Mouse (Mus musculus): ENCODE data around the gene Smc1b. TPM values are rescaled to one million over a fixed set of nuclear protein-coding genes. Genes with fewer than 3 reads are reported as not detected.

The Smc1b gene
- polyA plus RNA-seq, 1 experiment from 2014 or later = 0.16 TPM

DNA sequence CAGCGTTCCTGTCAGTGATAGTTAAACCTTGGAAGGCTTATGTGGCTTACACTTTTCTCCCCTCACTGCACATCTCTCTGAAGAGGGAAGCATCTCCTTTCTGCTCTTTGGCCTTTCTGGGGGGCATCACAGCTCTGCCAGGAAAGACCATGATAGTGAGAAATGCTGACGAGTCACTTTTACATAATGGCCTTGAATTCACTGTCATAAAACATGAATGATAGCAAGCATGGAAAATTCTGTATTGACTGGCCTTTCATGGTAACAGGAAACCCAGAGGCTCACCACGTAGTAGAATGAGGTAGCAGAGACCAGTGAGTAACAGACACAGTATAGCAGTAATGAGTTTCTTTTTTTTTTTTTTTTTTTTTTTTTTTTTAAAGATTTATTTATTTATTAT, 77.7 kb downstream of the Smc1b start:
- Histone ChIP-seq H3K9ac (ENCODE audit: low read length) (no peak overlapping the region), H3K36me3 (ENCODE audit: control insufficient read depth, insufficient read depth, low read length) (peaks cover 27% of the 10 kb centered on the region), H3K4me2 (ENCODE audit: low read depth, low read length) (no peak overlapping the region), H3K27me3 (ENCODE audit: control insufficient read depth, insufficient read depth, low read depth, low read length) (no peaks in the 10 kb centered on the region), H3K27ac (ENCODE audit: low read length) (no peak overlapping the region), H3K4me1 (replicated peaks; ENCODE audit: control insufficient read depth, insufficient read depth, low read length) (no peaks in the 10 kb centered on the region), H3K9me3 (ENCODE audit: control insufficient read depth, low read length) (no peaks in the 10 kb centered on the region), H3K4me3 (ENCODE audit: low read length) (no peak overlapping the region)
- 95% methylated on average over 3 of the region's 3 CpGs for WGBS
- no peak for ATAC-seq (ENCODE audit: low read depth)

DNA sequence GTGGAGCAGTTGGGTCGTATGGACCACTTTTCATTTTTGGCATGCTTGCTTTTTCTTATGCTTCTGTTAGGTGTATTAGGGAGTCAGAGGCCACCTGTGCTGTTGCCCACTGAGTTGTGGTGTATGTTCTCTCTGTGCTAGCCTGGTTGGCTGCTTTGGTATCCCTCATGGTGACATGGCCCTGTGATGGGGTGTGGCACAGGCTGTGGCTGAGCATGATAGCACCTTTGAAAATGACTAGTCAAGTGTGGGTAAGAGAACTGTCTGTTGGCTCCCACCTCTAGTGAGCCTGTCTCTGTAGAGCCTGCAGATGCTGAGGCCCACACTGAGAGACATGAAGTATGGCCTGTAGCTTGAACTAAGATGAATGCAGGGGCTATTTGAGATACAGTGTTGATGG, 82.0 kb downstream of the Smc1b start:
- ATAC-seq (ENCODE audit: low read depth) = no peak
- Histone ChIP-seq H3K36me3 (ENCODE audit: control insufficient read depth, insufficient read depth, low read length) (peaks cover 43% of the 10 kb centered on the region), H3K9ac (ENCODE audit: low read length) (no peak overlapping the region), H3K4me1 (replicated peaks; ENCODE audit: control insufficient read depth, insufficient read depth, low read length) (no peaks in the 10 kb centered on the region), H3K4me3 (ENCODE audit: low read length) (no peak overlapping the region), H3K27ac (ENCODE audit: low read length) (no peak overlapping the region), H3K27me3 (ENCODE audit: control insufficient read depth, insufficient read depth, low read depth, low read length) (no peaks in the 10 kb centered on the region), H3K9me3 (ENCODE audit: control insufficient read depth, low read length) (no peaks in the 10 kb centered on the region), H3K4me2 (ENCODE audit: low read depth, low read length) (no peak overlapping the region)
- 83% methylated on average over 1 of the region's 1 CpGs for WGBS

DNA sequence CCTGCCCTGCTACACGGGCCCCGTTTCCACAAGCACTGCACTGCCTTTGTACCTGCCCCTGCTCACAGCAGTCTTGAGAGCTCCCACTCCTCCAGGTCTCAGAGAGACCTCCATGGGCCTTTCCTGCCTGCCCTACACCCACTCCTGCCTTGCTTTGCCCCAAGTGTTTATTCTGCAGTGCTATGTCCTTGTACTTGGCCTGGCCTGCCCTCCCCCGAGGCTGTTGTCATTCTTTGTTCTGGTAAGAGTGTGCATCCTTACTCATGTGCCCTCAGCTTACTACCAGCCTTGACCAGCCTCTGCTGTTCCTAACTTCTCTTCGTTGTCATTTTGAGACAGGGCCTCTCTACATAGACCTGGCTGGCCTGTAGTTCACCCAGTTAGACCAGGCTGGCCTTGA, 83.9 kb downstream of the Smc1b start:
- Histone ChIP-seq H3K9ac (ENCODE audit: low read length) (no peak overlapping the region), H3K27ac (ENCODE audit: low read length) (no peak overlapping the region), H3K4me3 (ENCODE audit: low read length) (no peak overlapping the region), H3K4me2 (ENCODE audit: low read depth, low read length) (no peak overlapping the region), H3K36me3 (ENCODE audit: control insufficient read depth, insufficient read depth, low read length) (peaks cover 34% of the 10 kb centered on the region), H3K27me3 (ENCODE audit: control insufficient read depth, insufficient read depth, low read depth, low read length) (no peaks in the 10 kb centered on the region), H3K4me1 (replicated peaks; ENCODE audit: control insufficient read depth, insufficient read depth, low read length) (peaks cover 5% of the 10 kb centered on the region), H3K9me3 (ENCODE audit: control insufficient read depth, low read length) (no peaks in the 10 kb centered on the region)
- ATAC-seq (ENCODE audit: low read depth) = no peak
- 69% methylated on average over 4 of the region's 4 CpGs for WGBS

DNA sequence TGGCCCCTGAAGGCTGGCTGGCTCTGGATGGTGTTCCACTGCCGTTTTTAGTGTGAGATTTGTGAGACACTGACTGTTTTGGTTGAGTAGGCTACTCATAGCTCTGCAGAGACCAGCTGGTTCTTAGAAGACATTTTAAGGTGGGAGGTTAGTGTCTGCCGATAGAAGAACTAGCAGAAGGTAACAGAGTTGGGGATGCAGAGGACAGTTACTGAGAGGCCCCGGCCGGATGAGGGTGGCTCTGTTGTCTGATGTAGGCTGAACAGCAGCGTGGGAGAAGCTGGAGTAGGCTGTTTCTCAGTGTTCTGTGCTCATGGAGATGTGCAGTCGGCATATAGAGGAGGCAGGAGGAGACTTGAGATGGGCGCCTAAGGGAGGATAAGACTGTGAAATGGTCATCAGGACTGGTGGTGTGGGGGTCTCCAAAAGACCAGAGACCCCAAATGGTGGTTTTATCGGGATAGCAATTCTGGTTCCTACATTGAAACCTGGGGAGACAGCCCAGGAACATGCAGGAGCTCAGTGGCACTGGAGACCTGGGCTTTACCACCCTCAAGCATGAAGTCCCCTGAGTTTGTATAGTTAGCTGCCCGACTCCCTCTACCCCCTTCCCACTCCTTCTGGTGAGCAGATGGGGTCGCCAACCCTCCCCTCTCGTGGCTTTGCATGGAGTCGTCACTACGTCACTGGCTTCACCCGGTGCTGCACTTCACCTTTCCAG, 85.4 kb downstream of the Smc1b start:
- Histone ChIP-seq H3K36me3 (ENCODE audit: control insufficient read depth, insufficient read depth, low read length) (peaks cover 25% of the 10 kb centered on the region), H3K4me1 (replicated peaks; ENCODE audit: control insufficient read depth, insufficient read depth, low read length) (peaks cover 17% of the 10 kb centered on the region), H3K9ac (ENCODE audit: low read length) (no peak overlapping the region), H3K4me2 (ENCODE audit: low read depth, low read length) (no peak overlapping the region), H3K27me3 (ENCODE audit: control insufficient read depth, insufficient read depth, low read depth, low read length) (no peaks in the 10 kb centered on the region), H3K4me3 (ENCODE audit: low read length) (no peak overlapping the region), H3K27ac (ENCODE audit: low read length) (no peak overlapping the region), H3K9me3 (ENCODE audit: control insufficient read depth, low read length) (no peaks in the 10 kb centered on the region)
- no peak for ATAC-seq (ENCODE audit: low read depth)
- WGBS = 87% methylated on average over 14 of the region's 14 CpGs

DNA sequence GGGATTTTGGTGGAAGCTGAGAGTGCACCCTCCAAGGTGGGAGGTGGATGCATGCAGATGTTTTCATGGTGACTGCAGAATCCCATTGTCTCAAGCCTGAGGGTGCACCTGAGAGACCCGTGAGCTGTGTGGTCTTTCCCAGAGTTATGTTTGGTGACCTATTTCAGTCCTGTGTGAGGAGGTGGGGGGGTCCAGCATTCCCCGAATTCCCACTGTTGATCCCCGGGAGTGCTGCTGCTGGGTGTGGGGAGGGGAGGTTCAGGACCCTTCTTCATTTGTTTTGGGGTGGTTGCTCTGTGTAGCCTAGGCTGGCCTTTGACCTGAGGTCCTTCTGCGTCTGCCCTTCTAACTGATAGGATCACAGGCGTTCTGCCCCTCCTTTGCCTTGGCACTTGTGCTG, 88.0 kb downstream of the Smc1b start:
- no peak overlapping the region; the same call in 1 of the 2 replicates for H3K9ac ChIP-seq (ENCODE audit: low read length)
- ATAC-seq (ENCODE audit: low read depth) = no peak
- WGBS = 62% methylated on average over 5 of the region's 5 CpGs
- H3K4me1 ChIP-seq (replicated peaks; ENCODE audit: control insufficient read depth, insufficient read depth, low read length) = peaks cover 22% of the 10 kb centered on the region
- H3K4me3 ChIP-seq (ENCODE audit: low read length) = no peak overlapping the region
- H3K27ac ChIP-seq (ENCODE audit: low read length) = no peak overlapping the region
- H3K4me2 ChIP-seq (ENCODE audit: low read depth, low read length) = no peak overlapping the region
- no peaks in the 10 kb centered on the region for H3K9me3 ChIP-seq (ENCODE audit: control insufficient read depth, low read length)
- peaks cover 12% of the 10 kb centered on the region for H3K36me3 ChIP-seq (ENCODE audit: control insufficient read depth, insufficient read depth, low read length)
- H3K27me3 ChIP-seq (ENCODE audit: control insufficient read depth, insufficient read depth, low read depth, low read length) = no peaks in the 10 kb centered on the region

DNA sequence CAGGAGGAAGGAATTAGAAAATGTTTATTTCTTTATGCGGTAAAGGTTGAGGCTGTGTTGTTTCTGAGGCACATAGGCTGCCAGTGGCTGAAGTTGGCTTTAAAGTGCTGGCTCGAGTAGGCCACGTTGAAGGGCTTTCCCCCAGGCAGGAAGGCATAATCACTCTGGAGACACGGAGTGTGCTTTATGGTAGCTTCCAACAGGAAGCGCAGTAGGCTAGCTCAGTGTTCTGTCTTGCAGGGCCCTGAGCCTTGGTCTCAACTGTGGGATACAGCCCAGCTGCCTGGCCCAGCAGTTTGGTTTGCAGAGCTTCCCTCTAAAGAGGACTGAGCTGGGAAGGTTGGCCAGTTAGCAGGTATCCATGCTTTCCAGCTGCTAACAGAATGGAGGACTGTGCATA, 88.6 kb downstream of the Smc1b start:
- Histone ChIP-seq H3K27me3 (ENCODE audit: control insufficient read depth, insufficient read depth, low read depth, low read length) (no peaks in the 10 kb centered on the region), H3K4me3 (ENCODE audit: low read length) (no peak overlapping the region), H3K27ac (ENCODE audit: low read length) (peak overlapping the region; percentile 90), H3K9ac (ENCODE audit: low read length) (peak overlapping the region; percentile 44; the same call in 1 of the 2 replicates), H3K4me2 (ENCODE audit: low read depth, low read length) (no peak overlapping the region), H3K36me3 (ENCODE audit: control insufficient read depth, insufficient read depth, low read length) (peaks cover 6% of the 10 kb centered on the region; the same call in 1 of the 2 replicates), H3K9me3 (ENCODE audit: control insufficient read depth, low read length) (no peaks in the 10 kb centered on the region), H3K4me1 (replicated peaks; ENCODE audit: control insufficient read depth, insufficient read depth, low read length) (peaks cover 25% of the 10 kb centered on the region)
- peak; percentile 24; the same call in 1 of the 2 replicates for ATAC-seq (ENCODE audit: low read depth)
- WGBS = 43% methylated on average over 5 of the region's 5 CpGs

DNA sequence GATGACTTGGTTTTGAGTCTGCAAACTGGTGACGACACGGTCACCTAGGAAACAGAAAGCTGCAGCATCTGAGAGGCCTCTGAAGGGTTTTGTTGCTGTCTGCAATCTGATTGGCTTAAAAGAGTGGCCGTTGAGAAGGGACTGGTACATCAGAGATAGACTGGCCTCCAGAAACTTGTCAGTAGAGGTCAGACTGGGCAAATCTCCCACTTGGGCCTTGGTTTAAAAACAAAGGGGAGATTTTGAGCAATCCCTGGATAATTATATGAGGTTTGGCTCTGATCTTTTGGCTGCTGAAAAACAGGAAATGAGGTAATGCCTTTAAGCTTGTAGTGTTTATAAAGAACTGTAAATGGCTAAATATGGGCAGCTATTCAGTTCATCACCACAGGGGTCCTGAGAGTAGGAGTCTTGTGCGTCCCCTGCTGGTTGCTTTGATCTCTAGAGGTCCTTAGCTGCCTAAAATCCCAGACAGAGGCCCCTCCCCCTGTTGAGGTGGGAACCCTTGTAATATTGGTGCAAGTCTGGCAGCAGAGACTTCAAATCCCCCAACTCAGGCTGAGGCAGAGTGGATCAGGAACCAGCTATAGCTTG, 89.3 kb downstream of the Smc1b start:
- H3K4me1 ChIP-seq (replicated peaks; ENCODE audit: control insufficient read depth, insufficient read depth, low read length) = peaks cover 29% of the 10 kb centered on the region
- H3K27ac ChIP-seq (ENCODE audit: low read length) = peak overlapping the region; percentile 90
- no peaks in the 10 kb centered on the region for H3K27me3 ChIP-seq (ENCODE audit: control insufficient read depth, insufficient read depth, low read depth, low read length)
- 0 out of 2 replicates have a peak, but pooled peaks cover 6% of the 10 kb centered on the region for H3K36me3 ChIP-seq (ENCODE audit: control insufficient read depth, insufficient read depth, low read length)
- no peak overlapping the region for H3K4me2 ChIP-seq (ENCODE audit: low read depth, low read length)
- ATAC-seq (ENCODE audit: low read depth) = peak; percentile 93
- H3K9ac ChIP-seq (ENCODE audit: low read length) = peak overlapping the region; percentile 31
- no peak overlapping the region for H3K4me3 ChIP-seq (ENCODE audit: low read length)
- WGBS = 8% methylated on average over 4 of the region's 4 CpGs
- H3K9me3 ChIP-seq (ENCODE audit: control insufficient read depth, low read length) = no peaks in the 10 kb centered on the region

DNA sequence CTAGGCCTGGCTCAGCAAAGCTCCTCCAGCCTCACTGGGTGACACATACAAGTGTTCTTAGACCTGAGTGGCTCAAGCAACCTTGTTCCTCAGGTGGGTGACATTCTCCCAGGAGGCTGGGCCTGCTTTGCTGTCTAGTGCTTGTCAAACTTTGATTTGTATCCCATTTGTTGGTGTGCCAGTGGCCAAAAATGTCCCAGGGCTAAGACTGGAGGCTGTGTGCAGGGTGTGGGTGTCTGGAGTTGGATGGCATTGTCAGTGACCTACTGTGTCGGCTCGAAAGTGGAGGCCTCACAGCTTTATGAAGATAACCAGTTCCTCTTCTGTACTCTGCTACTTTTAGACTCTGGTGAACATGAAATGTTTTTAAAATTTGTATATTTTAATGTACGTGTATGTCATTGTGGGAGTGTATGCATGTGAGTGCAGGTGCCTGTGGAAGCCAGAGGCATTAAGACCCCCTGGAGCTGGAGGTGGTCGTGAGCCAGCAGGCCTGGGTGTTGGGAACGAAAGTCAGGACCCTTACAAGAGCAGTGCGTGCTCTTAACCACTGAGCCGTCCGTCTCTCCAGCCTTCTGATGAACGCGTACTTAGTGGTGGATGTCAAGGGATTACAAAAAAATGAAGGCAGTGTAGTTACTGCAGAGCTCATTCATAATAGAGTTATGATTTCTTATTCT, 90.1 kb downstream of the Smc1b start:
- H3K4me3 ChIP-seq (ENCODE audit: low read length) = no peak overlapping the region
- H3K9ac ChIP-seq (ENCODE audit: low read length) = peak overlapping the region; percentile 21; the same call in 1 of the 2 replicates
- peaks cover 31% of the 10 kb centered on the region for H3K4me1 ChIP-seq (replicated peaks; ENCODE audit: control insufficient read depth, insufficient read depth, low read length)

DNA sequence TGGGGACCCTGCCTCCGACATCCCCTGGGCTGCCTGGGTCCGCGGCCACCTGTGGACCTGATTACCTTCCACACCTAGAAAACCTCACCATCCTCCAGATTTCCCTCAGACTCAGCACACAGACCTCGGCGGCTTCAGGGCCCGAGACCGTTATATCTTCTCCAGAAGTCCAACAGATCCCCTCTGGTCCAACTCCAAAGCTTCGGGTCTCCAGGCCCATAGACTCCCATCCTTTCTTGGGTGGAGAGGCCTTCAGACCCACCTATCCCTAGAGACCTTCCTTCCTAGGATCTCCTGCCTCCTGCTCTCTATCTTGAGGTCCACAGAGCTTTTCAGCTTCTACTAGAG, 94.4 kb downstream of the Smc1b start:
- H3K27ac ChIP-seq (ENCODE audit: low read length) = peak overlapping the region; percentile 18; the same call in 1 of the 2 replicates
- H3K36me3 ChIP-seq (ENCODE audit: control insufficient read depth, insufficient read depth, low read length) = no peaks in the 10 kb centered on the region
- peak overlapping the region; percentile 79 for H3K4me3 ChIP-seq (ENCODE audit: low read length)
- H3K9me3 ChIP-seq (ENCODE audit: control insufficient read depth, low read length) = no peaks in the 10 kb centered on the region
- H3K4me2 ChIP-seq (ENCODE audit: low read depth, low read length) = peak overlapping the region; percentile 93
- H3K27me3 ChIP-seq (ENCODE audit: control insufficient read depth, insufficient read depth, low read depth, low read length) = no peaks in the 10 kb centered on the region
- peaks cover 28% of the 10 kb centered on the region for H3K4me1 ChIP-seq (replicated peaks; ENCODE audit: control insufficient read depth, insufficient read depth, low read length)
- H3K9ac ChIP-seq (ENCODE audit: low read length) = peak overlapping the region; percentile 88
- no peak for ATAC-seq (ENCODE audit: low read depth)
- 2% methylated on average over 8 of the region's 8 CpGs for WGBS

More for the DNA sequence above, 90.1 kb downstream of the Smc1b start:
- Histone ChIP-seq H3K27me3 (ENCODE audit: control insufficient read depth, insufficient read depth, low read depth, low read length) (no peaks in the 10 kb centered on the region), H3K27ac (ENCODE audit: low read length) (peak overlapping the region; percentile 90), H3K36me3 (ENCODE audit: control insufficient read depth, insufficient read depth, low read length) (0 out of 2 replicates have a peak, but pooled peaks cover 4% of the 10 kb centered on the region), H3K4me2 (ENCODE audit: low read depth, low read length) (no peak overlapping the region), H3K9me3 (ENCODE audit: control insufficient read depth, low read length) (no peaks in the 10 kb centered on the region)
- ATAC-seq (ENCODE audit: low read depth) = 0 out of 2 replicates have a peak, but pooled peaks have one; percentile 0
- WGBS = 65% methylated on average over 10 of the region's 10 CpGs

Data from lung, embryonic 16.5 days (tissue).